Mouse (Mus musculus) thymus, adult 18-20 months (tissue): ENCODE measurements around the gene Mcm3ap.

Source experiments
- DNase-seq, 2 experiments: peaks; one replicate each; pipeline ENCODE4 v3.0.0; 2022; ENCODE audit warnings: mixed read lengths in 2 of 2

The Mcm3ap gene

DNA sequence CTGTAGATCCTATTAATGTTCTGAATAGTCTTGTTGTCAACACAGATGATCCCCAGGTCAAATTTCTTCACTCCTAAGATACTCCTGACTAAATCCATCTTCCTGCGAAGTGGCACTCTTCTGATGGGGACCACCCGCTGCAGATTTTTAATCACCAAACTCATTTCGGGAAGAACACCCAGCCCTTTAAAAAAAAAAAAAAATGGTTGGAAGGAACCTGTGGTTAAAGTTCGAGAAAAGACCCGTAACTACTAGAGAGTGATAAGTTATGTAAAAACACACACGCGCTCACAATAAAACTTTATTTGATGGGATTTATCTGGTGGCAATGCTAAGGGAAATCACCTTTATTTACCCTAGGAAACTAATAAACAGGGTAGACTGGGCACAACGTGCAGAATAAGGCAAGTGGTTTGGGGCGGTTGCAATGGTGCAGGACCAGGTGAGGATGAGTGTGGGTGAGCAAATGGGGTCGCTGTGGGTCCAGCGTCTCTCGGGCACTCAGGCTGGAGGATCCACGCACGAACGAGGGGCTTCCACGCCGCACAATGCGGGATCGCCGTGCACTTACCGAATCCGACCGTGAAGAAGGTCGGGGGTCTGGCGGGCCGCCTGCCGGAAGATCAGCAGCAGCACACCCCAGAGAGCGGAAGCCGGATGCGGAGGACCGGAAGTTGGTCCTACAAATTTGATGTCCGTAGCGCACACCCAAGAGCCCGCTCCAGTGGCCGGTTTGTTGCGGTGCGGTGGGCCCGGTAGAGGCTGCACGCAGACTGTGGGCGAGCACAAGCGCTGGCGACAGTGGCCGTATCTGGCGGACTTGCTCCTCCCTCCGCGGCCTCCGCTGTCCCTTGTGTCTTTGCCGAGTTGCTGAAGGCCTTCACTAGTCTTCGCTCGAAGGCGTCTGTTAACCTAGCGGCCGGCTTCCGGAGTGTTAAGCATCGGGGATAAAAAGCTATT is at the start of gene Mcm3ap, which contains the start of gene Ybey:
TSS of gene Mcm3ap (plus strand) at position 725 of the 960 bp plus-strand sequence.
TSS of gene Ybey (minus strand) at position 912 of the 960 bp plus-strand sequence.
- DNase-seq, result peak; percentile 67 to 70

DNA sequence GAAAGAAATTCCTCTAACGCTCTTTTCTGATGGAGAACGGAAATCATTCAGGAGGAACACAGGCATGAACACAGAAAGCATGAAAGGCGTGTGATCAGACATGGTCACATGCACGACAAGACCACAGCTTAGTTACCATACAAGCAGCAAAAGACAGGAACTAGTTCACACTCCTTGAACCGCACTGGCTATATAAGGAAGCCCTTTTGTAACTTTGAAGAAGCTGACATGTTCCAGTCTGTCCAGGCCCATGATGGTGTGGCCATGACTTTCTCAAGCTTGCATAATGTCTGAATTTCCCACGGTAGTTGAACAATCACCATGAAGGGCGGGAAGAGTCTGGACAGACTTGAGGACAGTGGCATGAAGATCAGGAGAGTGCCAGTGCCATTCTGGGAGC is 43.1 kb upstream of the Mcm3ap start:
- no peak for DNase-seq

DNA sequence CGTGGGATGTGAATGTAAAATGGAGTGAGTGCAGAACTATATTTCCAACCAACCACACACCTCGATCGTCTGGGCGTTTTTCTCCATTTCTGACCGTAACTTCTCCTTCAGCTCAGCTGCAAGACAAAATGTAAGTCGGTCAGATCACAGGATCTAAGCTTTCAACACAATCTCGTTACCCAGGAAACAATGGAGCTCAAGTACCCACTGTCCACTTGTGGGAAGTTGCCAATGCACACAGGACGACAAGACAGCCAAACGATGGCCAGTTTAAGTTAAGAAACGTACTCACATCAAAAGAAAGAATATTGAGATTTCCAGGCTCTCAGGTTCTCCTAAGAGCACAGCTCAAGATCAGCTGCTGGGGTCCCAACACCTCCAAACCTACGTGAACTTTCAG is 34.8 kb upstream of the Mcm3ap start:
- no peak for DNase-seq

- DNase-seq, result no peak
Observed at GRCm38 (mm10) chr10:76439107-76439890, 29.4 kb upstream of the Mcm3ap start.

- no peak for DNase-seq
Observed at GRCm38 (mm10) chr10:76440281-76440680, 28.4 kb upstream of the Mcm3ap start, which contains the start of gene AC141477.1. AC141477.1 (minus strand) TSS chr10:76440444.

GRCm38 (mm10) chr10:76442178-76443088 is 26.3 kb upstream of the Mcm3ap start, which contains the start of gene Pcnt:
Pcnt (minus strand) TSS chr10:76442786.
- peak; percentile 94 to 96 for DNase-seq

DNA sequence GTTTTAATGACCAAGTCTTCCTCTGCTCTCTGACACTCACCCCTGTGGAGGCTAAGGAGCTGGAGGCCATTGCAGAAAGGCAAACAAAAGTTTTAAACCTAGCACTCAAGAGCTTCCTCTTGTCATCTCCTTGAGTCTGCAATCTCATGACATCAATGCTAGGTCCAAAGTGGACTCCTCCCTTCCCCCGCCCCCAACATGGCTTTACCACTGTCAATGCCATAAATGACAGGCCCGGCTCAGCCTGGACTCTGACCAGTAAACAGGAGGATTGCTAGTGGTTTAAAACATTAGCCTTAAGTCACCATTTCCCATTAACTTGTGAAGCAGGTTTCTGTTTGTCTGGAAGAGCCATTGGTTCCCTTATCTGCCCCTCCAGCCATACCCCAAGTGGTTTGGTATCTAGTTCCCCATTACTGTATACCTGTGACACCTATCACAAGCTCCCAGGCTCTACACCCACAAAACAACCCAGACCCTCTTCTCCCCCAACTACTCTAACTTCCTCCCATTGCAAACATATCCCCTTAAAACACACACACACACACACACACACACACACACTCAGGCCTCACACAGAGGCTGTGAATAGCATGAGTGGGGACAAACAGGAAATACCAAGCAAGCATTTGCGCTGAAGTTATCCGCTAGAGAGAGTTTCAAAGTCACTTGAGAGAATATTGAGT is 22.6 kb upstream of the Mcm3ap start:
- DNase-seq, result no peak

GRCm38 (mm10) chr10:76447406-76448229 is 21.1 kb upstream of the Mcm3ap start:
- no peak for DNase-seq

GRCm38 (mm10) chr10:76448851-76449250 is 19.9 kb upstream of the Mcm3ap start, which contains the start of gene 2610028H24Rik:
2610028H24Rik (plus strand) TSS chr10:76449081.
- DNase-seq, result no peak

- DNase-seq, result no peak
Observed at GRCm38 (mm10) chr10:76455289-76455688, 13.4 kb upstream of the Mcm3ap start.

- DNase-seq, result no peak
Observed at GRCm38 (mm10) chr10:76461255-76461654, 7.5 kb upstream of the Mcm3ap start.

DNA sequence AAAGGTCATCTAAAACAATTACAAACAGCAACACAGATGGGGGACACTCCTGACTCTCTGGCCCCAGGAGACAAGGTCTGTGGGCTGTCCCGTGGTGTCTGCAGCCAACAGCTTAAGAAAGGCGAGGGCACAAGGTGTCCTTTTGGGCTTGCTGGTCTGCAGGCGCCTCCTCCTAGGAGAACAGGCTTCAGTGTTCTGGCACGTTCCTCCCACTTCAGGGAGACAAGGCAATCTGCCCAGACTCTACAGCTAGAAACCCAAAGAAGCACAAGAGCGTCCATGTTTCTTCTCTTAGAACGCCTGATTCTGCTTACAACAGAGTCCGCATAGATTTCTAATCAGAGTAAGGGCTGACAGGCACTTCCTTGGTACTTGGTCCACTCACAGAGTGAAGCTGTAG is 6.4 kb upstream of the Mcm3ap start:
- DNase-seq, result no peak

DNA sequence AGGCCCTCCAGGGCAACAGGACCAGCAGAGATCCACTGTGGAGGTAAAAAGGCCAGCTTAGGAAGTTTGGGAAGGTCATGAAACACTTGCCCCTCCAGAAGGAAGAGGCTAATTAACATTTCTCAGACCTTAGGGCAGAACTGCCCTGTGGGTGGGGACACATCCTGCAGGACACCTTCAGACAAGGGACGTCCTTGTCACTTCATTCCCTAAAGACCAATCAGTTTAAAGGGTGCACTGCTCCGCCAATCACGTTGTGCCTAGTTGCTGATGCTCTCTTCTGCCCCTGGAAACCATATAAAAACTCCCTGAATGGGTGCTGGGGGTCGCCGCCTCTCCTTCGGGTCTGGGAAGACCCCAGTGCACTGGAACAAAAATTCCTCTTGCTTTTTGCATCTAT is 6.0 kb upstream of the Mcm3ap start:
- no peak for DNase-seq

DNA sequence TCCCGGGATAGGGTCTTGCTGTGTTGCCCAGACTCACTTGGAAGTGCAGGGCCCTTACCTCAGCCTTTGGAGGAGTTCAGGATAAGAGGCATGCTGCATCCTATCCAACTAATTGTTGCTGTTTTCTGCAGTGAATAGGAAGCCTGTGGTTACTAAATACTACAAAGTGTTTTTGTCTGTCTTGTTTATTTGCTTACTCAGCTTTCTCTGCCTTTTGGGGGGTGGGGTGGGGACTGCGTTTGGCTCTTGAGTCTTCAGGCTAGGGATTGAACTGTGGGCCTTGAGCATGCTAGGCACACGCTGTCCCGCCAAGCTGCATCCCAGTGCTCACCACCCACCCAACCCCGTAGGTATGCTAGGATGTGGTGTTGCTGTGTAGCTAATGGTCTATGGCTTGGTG is 5.0 kb downstream of the Mcm3ap start:
- no peak for DNase-seq

DNA sequence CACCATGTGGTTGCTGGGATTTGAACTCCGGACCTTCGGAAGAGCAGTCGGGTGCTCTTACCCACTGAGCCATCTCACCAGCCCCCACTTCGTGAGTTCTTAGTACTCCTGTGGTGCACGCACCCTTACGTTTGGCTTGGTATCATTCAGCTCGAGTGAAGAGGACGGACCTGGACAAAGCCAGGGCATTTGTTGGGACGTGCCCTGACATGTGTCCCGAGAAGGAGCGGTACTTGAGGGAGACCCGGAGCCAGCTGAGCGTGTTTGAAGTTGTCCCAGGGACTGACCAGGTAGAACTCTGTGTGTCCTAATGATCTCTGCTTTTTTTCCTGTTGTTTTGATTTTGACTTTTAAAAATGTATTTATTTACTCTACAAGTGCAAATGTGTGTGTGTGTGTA is 12.1 kb downstream of the Mcm3ap start:
- DNase-seq, result no peak

GRCm38 (mm10) chr10:76481480-76481879 is 12.8 kb downstream of the Mcm3ap start:
- no peak for DNase-seq

GRCm38 (mm10) chr10:76486302-76486701 is 17.6 kb downstream of the Mcm3ap start:
- DNase-seq, result no peak

DNA sequence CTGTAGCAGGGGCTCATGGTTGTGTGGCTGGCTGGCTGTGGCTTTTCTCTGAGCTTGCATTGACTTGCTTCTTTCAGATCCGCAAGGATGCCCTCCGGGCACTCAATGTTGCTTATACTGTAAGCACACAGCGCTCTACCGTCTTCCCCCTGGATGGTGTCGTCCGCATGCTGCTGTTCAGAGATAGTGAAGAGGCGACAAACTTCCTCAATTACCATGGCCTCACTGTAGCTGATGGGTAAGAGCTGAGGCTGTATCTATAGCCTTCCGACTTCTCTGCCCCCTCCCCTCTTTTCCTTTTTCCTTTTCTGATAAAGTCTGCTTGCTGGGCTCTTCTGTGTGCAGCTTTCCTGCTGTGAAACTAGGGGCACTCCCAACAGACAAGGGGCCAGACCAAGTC is 19.5 kb downstream of the Mcm3ap start:
- DNase-seq, result no peak

DNA sequence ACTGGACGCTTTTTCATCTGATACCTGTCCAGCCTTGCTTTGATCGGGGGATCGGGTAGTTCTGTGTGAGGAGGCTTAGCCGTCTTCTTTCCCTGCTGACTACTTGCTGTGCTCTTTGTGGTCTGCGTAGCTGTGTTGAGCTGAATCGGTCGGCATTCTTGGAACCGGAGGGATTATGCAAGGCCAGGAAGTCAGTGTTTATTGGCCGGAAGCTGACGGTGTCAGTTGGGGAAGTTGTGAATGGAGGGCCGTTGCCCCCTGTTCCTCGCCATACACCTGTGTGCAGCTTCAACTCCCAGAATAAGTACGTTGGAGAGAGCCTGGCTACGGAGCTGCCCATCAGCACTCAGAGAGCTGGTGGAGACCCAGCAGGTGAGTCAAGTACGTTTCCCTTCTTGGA is 20.5 kb downstream of the Mcm3ap start:
- no peak for DNase-seq

- DNase-seq, result no peak
Observed at GRCm38 (mm10) chr10:76493527-76493926, 24.8 kb downstream of the Mcm3ap start.

DNA sequence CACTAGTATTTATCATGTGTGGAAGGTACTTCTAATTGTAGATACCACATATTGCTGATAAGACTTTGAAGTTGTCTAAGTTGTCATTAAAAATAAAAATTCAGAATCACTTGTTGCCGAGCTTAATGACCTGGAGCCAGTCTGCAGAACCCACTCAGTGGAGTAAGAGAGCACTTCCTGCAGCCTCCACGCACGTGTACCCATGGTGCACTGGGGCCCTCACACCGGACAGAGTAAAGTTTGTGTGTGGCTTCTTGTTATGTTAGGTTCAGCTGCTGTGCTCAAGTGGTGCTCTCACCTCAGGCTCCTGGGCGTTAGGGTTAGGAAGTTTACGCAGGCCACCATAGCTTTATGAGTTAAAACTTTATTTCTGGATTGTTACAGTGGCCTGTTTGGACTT is 26.8 kb downstream of the Mcm3ap start:
- DNase-seq, result no peak
